In the genomic region with DNA sequence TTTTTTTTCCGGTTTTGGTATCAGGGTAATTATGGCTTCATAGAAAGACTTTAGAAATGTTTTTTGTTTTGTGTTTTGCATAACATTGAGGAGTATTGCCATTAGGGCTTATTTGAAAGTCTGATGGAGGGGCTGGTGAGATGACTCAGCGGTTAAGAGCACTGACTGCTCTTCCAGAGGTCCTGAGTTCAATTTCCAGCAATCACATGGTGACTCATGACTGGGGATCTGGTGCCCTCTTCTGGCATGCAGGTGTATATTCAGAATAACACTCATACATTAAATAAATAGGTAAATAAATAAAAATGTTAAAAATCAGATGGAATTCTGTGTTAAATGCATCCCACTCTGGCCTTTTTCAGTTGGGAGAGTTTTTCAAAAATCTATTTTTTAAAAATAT, we compare ENCODE assay signal across 8 mouse cellular contexts. TPM values are rescaled to one million over a fixed set of nuclear protein-coding genes. Genes with fewer than 3 reads are reported as not detected.
DNase-seq lines count a peak whose midpoint lies in the region; TF ChIP-seq lines count a peak whose summit lies in the region.
"Had no signal": no experiment of that assay in that cellular context is flagged by ENCODE, and none has a peak within 500 bp of the region (broad histone marks: within the 10 kb centered on the region; RNA-seq: fewer than 3 reads in every experiment).

No protein-coding gene starts in this region.

- no peaks in the 10 kb centered on the region for H3K27me3 ChIP-seq in ES-Bruce4 (ENCODE audit: control insufficient read depth, insufficient read depth, low read length, poor library complexity, severe bottlenecking)

- H3K27ac ChIP-seq in layer of hippocampus, adult 2 months = no peak overlapping the region
- H3K27ac ChIP-seq in ES-Bruce4 (ENCODE audit: insufficient read depth, low read length) = no peak overlapping the region
- H3K27ac ChIP-seq: forebrain, embryonic 12.5 days had no signal

- no peak overlapping the region for H3K4me3 ChIP-seq in layer of hippocampus, adult 2 months
- H3K4me3 ChIP-seq in ES-Bruce4 (ENCODE audit: low read depth, low read length) = no peak overlapping the region
- H3K4me3 ChIP-seq: forebrain, embryonic 12.5 days had no signal

- peak; percentile 64 for TF ChIP-seq CTCF in layer of hippocampus, adult 2 months (conservative IDR thresholded peaks at IDR 0.05)
- TF ChIP-seq CTCF in ES-Bruce4 (IDR thresholded peaks at IDR 0.05; ENCODE audit: low read depth, low read length) = peak; percentile 2

- H3K4me1 ChIP-seq in ES-Bruce4 (ENCODE audit: control insufficient read depth, insufficient read depth, low read length) = no peaks in the 10 kb centered on the region
- H3K4me1 ChIP-seq: forebrain, embryonic 12.5 days had no signal

- intact Hi-C loops in left cerebral cortex, postnatal 25 days (cut with DNase I) = no loop called here

- no peaks in the 10 kb centered on the region for H3K36me3 ChIP-seq in ES-Bruce4 (ENCODE audit: control insufficient read depth, insufficient read depth, low read length, poor library complexity, severe bottlenecking)
- H3K36me3 ChIP-seq: forebrain, embryonic 12.5 days had no signal

- TF ChIP-seq EP300 in ES-Bruce4 (IDR thresholded peaks at IDR 0.05; ENCODE audit: insufficient read depth, low read depth, low read length) = no peak

- no peak overlapping the region for H3K9ac ChIP-seq in ES-Bruce4 (ENCODE audit: low read depth, poor library complexity, severe bottlenecking)
- H3K9ac ChIP-seq: forebrain, embryonic 12.5 days had no signal

- no peaks in the 10 kb centered on the region for H3K9me3 ChIP-seq in ES-Bruce4 (replicated peaks; ENCODE audit: control insufficient read depth, insufficient read depth, low read length, poor library complexity, severe bottlenecking)
- H3K9me3 ChIP-seq: forebrain, embryonic 12.5 days had no signal

- no peak for TF ChIP-seq POLR2A in ES-Bruce4 (IDR thresholded peaks at IDR 0.05; ENCODE audit: insufficient read depth, low read length)

- DNase-seq in layer of hippocampus, adult 2 months (ENCODE audit: low spot score in 2 of 2) = no peak
- no peak for DNase-seq in layer of hippocampus, adult 18-20 months (ENCODE audit: low spot score in 2 of 2)
- DNase-seq in adrenal gland, postnatal 14 days = peak; percentile 38
- DNase-seq in lung, postnatal 25 days (ENCODE audit: low spot score) = peak; percentile 19
- DNase-seq in embryo, embryonic 10 days (ENCODE audit: low spot score) = no peak
- no peak for DNase-seq in left cerebral cortex, postnatal 25 days (ENCODE audit: low spot score in 2 of 2)

RNA-seq across cellular contexts. Expression of gene Rlim, which starts 9.3 kb away (rescaled TPM):
- 10 to 100 TPM; 48.5 to 52.3 TPM for total RNA-seq in layer of hippocampus, adult 2 months (2021)
- total RNA-seq in layer of hippocampus, adult 18-20 months (2021) = 10 to 100 TPM; 48.6 to 55.2 TPM
- polyA plus RNA-seq in ES-Bruce4 (2011; ENCODE audit: insufficient read depth, insufficient read length, low read depth, missing spikeins) = 203 and 217 TPM in 2 replicates
- total RNA-seq in adrenal gland, postnatal 14 days (2021) = 58.3 and 58.8 TPM in 2 replicates
- total RNA-seq in left cerebral cortex, postnatal 25 days (2021) = 10 to 100 TPM; 46.8 to 53.5 TPM

Comparison
In these comparisons a context has a peak if more than half of its experiments do, and no peak if none do; other contexts are left out.
1. DNase-seq: peak in adrenal gland, postnatal 14 days (single experiment) and lung, postnatal 25 days (single experiment); none in layer of hippocampus, adult 2 months (0 of 2), layer of hippocampus, adult 18-20 months (0 of 2), embryo, embryonic 10 days (single experiment) and left cerebral cortex, postnatal 25 days (0 of 2).